Mouse (Mus musculus): ENCODE results near the gene Tiam2. TPM values are rescaled to one million over a fixed set of nuclear protein-coding genes. Genes with fewer than 3 reads are reported as not detected.
"Not testable (repeated sequence)": the region's sequence is repeated elsewhere in the genome, so short reads cannot be mapped to it uniquely, and the experiment has no call there.

Gene Tiam2
- polyA plus RNA-seq, 1 experiment, result 0.35 TPM

DNA sequence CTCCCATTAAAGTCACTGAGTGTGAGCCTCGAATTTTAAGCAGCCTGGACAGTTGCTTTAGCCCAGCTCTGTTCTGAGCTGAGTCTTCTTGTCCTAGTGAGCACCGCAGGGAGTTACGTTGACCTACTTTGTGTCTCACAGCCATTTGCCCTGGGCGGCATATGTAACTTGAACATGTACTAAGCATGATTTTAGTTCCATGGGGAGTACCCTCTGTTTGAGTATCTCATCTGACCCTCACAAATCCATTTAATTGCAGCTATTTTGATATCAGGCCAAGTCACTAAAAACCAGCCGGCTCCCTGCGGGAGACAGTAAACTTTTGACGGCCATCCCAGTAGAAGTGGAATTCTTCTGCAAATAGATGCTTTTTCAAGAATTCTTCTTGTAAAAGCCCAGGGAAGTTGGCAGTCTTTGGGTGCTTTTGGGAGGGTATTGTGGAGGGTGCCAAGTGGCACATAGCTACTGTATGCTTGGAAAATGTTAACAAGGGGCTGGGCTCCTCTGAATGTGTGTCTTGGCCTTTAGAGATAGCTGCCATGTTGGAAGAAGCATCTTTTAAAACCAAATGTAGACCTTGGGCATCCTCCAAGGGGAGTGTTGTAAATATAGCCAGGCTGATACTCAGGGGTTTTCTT is 10.6 kb downstream of the Tiam2 start:
- Histone ChIP-seq H3K27me3 (replicated peaks) (no peaks in the 10 kb centered on the region), H3K4me3 (replicated peaks) (no peak overlapping the region), H3K4me1 (no peaks in the 10 kb centered on the region), H3K36me3 (replicated peaks; ENCODE audit: low read length) (no peaks in the 10 kb centered on the region), H3K9me3 (no peaks in the 10 kb centered on the region)
- TF ChIP-seq FLI1 (IDR thresholded peaks at IDR 0.05; ENCODE audit: low read length), result no peak
- no peak for TF ChIP-seq GATA1 (IDR thresholded peaks at IDR 0.05; ENCODE audit: borderline replicate concordance, low read length)

DNA sequence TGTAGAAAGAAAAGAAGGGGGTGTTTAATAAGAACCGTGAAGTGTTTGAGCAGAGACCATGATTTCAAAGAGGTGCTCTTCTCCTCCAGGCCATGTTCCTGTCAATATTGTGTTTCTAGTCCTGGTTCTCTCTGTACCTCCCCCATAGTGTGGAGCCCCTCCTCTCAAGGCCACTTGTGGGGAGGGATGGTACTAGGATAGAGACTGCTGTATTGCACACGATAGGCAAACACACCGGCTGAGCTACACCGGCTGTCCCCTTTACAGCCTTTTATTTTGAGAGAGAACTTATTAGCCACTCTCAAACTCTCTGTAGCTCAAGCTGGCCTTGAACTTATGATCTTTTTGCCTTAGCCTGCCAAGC is 11.1 kb downstream of the Tiam2 start:
- no peak overlapping the region for H3K4me3 ChIP-seq (replicated peaks)
- no peaks in the 10 kb centered on the region for H3K4me1 ChIP-seq
- H3K27me3 ChIP-seq (replicated peaks), result no peaks in the 10 kb centered on the region
- no peaks in the 10 kb centered on the region for H3K9me3 ChIP-seq
- no peaks in the 10 kb centered on the region for H3K36me3 ChIP-seq (replicated peaks; ENCODE audit: low read length)
- no peak for TF ChIP-seq GATA1 (IDR thresholded peaks at IDR 0.05; ENCODE audit: borderline replicate concordance, low read length)
- no peak for TF ChIP-seq FLI1 (IDR thresholded peaks at IDR 0.05; ENCODE audit: low read length)

DNA sequence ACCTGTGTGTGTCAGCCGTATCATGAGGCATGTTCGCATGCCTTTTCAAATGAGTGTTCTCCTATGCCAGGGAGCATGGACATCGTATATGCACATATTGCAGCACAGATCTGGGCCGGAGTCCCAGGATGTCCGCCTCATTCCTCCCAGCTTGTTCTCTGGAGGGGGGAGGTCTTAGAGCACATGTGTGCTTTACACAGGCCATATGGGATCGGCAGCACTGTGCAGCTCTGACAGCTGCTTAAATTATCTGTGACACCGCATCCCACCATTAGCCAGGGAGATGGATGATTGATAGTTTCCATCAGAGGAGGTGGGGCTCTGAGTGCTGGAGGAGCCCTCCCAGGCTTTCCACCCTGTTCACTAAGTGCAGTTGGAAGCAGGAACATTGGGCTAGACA is 12.4 kb downstream of the Tiam2 start:
- Histone ChIP-seq H3K4me1 (no peaks in the 10 kb centered on the region), H3K27me3 (replicated peaks) (no peaks in the 10 kb centered on the region), H3K4me3 (replicated peaks) (no peak overlapping the region), H3K36me3 (replicated peaks; ENCODE audit: low read length) (no peaks in the 10 kb centered on the region), H3K9me3 (no peaks in the 10 kb centered on the region)
- TF ChIP-seq FLI1 (IDR thresholded peaks at IDR 0.05; ENCODE audit: low read length) (no peak), GATA1 (IDR thresholded peaks at IDR 0.05; ENCODE audit: borderline replicate concordance, low read length) (no peak)

DNA sequence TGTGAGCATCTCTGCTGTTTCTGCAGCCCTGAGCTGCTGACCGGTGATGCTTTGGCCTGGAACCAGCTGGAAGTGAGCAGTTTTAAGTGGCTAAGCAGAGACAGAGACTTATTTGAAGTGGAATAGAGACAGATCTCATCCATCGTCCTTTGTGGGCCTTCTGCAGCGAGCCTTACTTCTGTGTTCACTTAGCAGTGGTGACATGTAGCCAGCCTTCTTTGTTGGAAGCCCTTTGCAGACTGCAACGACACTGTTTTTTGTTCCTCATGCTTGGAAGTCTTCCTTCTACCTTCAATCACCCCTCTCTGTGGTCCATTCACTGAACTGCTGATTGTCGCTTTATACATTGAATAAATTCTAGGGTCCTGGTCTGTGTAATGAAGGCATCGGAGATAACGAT is 18.5 kb downstream of the Tiam2 start:
- Histone ChIP-seq H3K27me3 (replicated peaks) (peaks cover 2% of the 10 kb centered on the region), H3K4me3 (replicated peaks) (no peak overlapping the region), H3K36me3 (replicated peaks; ENCODE audit: low read length) (no peaks in the 10 kb centered on the region), H3K9me3 (no peaks in the 10 kb centered on the region), H3K4me1 (no peaks in the 10 kb centered on the region)
- TF ChIP-seq FLI1 (IDR thresholded peaks at IDR 0.05; ENCODE audit: low read length) (no peak), GATA1 (IDR thresholded peaks at IDR 0.05; ENCODE audit: borderline replicate concordance, low read length) (no peak)

DNA sequence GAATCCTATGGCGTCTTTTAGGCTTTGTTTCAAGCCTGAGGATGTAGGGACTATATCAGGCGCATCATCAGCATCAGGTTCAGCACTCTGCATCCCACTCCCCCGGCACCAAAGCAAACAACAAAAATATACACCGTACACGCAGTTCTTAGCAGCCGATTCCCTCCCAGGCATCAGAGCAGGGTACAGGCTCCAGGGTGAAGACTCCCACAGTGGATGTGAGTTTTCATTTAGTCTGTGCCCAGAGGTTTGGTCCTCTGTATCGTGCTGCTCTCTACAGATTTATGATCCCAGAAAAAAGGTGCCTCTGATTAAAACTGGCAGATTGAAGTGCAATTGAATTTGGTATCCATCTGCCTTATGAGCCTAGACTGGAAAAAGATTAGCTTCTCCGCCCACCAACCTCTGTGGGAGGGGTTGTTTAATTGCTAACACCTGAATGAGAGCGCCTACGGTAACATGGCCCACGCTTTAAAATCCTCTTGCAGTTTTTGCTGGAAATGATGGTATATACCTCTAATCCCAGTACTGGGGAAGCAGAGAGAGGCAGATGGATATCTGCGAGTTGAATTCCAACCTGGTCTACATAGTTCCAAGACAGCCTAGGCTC is 19.0 kb downstream of the Tiam2 start:
- Histone ChIP-seq H3K4me3 (replicated peaks) (no peak overlapping the region), H3K9me3 (no peaks in the 10 kb centered on the region), H3K27me3 (replicated peaks) (peaks cover 2% of the 10 kb centered on the region), H3K36me3 (replicated peaks; ENCODE audit: low read length) (no peaks in the 10 kb centered on the region), H3K4me1 (no peaks in the 10 kb centered on the region)
- TF ChIP-seq GATA1 (IDR thresholded peaks at IDR 0.05; ENCODE audit: borderline replicate concordance, low read length), result no peak

DNA sequence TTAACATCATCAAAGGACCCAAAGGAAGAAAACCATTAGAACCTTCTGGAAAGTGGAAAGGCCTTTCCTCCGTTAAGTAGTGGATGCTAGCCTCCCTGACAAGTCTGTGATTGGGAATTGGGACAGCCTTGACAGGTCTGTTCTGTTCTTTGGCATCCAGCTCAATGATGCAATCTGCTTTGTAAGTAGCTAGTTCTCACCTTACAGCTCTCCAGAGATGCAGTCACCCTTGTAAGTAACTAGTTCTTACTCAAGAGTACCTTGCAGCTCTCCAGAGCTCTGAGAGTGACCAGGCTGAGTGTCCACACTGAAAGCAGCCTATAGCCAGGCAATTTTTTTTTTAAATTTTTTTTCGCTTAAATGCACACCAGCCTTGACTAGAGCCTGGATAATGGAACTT is 21.4 kb downstream of the Tiam2 start:
- Histone ChIP-seq H3K4me1 (no peaks in the 10 kb centered on the region), H3K9me3 (peaks cover 4% of the 10 kb centered on the region; the same call in 1 of the 2 replicates), H3K4me3 (replicated peaks) (no peak overlapping the region)

DNA sequence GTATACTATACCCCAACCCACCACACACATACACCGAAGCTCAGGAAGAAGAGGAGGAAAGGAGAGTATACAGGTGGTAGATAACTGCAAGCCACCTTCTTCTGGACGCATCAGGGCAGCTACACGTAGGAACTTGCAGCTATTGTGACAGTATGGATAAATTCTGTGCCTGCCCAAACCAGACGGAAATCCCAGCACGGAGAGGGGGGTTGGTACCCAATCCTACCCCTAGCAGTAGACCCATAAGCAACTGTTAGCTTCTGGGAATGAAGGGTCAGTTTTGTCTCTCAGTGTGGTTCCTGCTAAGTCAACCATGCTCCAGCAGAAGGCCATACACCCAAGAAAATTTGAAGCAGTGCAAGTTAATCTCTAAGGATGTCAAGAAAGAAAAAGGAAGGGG is 23.0 kb downstream of the Tiam2 start:
- no peak overlapping the region for H3K4me3 ChIP-seq (replicated peaks)
- H3K4me1 ChIP-seq, result no peaks in the 10 kb centered on the region
- no peaks in the 10 kb centered on the region for H3K36me3 ChIP-seq (replicated peaks; ENCODE audit: low read length)
- TF ChIP-seq GATA1 (IDR thresholded peaks at IDR 0.05; ENCODE audit: borderline replicate concordance, low read length) (no peak), FLI1 (IDR thresholded peaks at IDR 0.05; ENCODE audit: low read length) (no peak)
- peaks cover 2% of the 10 kb centered on the region for H3K27me3 ChIP-seq (replicated peaks)
- H3K9me3 ChIP-seq, result peaks cover 8% of the 10 kb centered on the region

More for the DNA sequence above, 21.4 kb downstream of the Tiam2 start:
- Histone ChIP-seq H3K27me3 (replicated peaks) (peaks cover 2% of the 10 kb centered on the region), H3K36me3 (replicated peaks; ENCODE audit: low read length) (no peaks in the 10 kb centered on the region)
- no peak for TF ChIP-seq FLI1 (IDR thresholded peaks at IDR 0.05; ENCODE audit: low read length)
- TF ChIP-seq GATA1 (IDR thresholded peaks at IDR 0.05; ENCODE audit: borderline replicate concordance, low read length), result no peak

DNA sequence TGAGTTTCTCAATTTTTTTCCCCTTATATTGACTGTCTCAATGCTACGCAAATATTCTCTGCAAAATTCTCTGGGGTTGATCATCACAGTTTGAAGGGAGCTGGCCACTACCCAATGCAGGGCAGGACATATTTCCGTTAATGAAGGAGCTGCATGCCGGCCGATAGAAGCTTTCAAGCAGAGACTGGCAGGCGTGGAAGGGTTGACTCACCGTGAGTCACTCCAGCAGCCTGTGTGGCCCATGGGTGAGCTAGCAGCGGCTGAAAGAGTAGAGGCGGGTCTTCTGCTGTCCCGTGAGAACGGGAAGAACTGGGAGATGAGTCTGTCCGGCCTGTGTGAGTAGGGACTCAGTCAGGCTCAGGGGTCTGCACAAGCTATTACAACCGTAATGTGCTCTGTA is 23.6 kb downstream of the Tiam2 start:
- H3K36me3 ChIP-seq (replicated peaks; ENCODE audit: low read length), result no peaks in the 10 kb centered on the region
- no peak overlapping the region for H3K4me3 ChIP-seq (replicated peaks)
- TF ChIP-seq GATA1 (IDR thresholded peaks at IDR 0.05; ENCODE audit: borderline replicate concordance, low read length), result no peak
- no peak for TF ChIP-seq FLI1 (IDR thresholded peaks at IDR 0.05; ENCODE audit: low read length)
- H3K27me3 ChIP-seq (replicated peaks), result peaks cover 2% of the 10 kb centered on the region
- peaks cover 8% of the 10 kb centered on the region for H3K9me3 ChIP-seq
- no peaks in the 10 kb centered on the region for H3K4me1 ChIP-seq

DNA sequence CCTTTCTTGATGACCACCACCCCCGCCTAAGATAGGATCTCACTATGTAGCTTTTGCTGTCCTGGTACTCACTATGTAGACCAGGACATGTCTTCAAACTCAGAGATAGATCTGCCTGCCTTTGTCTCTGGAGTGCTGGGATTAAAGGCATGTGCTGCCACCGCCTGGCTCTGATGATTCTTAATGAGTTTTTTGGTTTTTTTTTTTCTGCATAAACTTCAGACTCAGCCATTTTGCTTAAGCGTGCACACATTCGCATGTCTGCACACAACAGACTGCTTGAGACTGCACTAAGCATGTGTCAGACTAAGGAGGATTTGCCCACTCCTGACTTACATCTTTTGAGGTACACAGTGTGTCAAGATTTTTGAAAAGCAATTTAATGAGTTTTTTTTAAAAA is 24.0 kb downstream of the Tiam2 start:
- Histone ChIP-seq H3K4me3 (replicated peaks) (no peak overlapping the region), H3K9me3 (peaks cover 8% of the 10 kb centered on the region), H3K27me3 (replicated peaks) (peaks cover 2% of the 10 kb centered on the region), H3K36me3 (replicated peaks; ENCODE audit: low read length) (no peaks in the 10 kb centered on the region), H3K4me1 (no peaks in the 10 kb centered on the region)
- no peak for TF ChIP-seq FLI1 (IDR thresholded peaks at IDR 0.05; ENCODE audit: low read length)
- no peak for TF ChIP-seq GATA1 (IDR thresholded peaks at IDR 0.05; ENCODE audit: borderline replicate concordance, low read length)

DNA sequence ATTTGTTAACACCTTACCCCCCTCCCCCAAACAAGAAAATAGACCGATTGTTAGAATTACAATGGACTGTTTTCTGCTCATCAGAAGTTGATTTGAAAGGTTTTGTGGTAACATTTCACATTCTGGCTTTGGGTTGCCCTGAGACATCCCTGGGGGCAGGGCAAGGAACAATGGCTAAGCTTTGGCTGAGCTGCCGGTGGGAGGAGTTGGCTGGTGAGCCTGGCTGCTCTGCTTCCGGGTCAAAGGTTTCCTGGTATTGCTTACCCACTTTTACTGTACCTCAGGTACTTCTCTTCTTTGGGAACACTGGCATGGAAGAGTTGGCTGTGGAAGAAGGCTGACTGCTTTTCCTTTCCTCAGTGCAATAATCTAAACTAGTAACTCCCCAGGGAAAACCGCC is 25.3 kb downstream of the Tiam2 start:
- Histone ChIP-seq H3K4me3 (replicated peaks) (no peak overlapping the region), H3K36me3 (replicated peaks; ENCODE audit: low read length) (no peaks in the 10 kb centered on the region), H3K9me3 (peaks cover 8% of the 10 kb centered on the region), H3K4me1 (no peaks in the 10 kb centered on the region), H3K27me3 (replicated peaks) (no peaks in the 10 kb centered on the region)
- TF ChIP-seq FLI1 (IDR thresholded peaks at IDR 0.05; ENCODE audit: low read length), result no peak
- TF ChIP-seq GATA1 (IDR thresholded peaks at IDR 0.05; ENCODE audit: borderline replicate concordance, low read length), result no peak

DNA sequence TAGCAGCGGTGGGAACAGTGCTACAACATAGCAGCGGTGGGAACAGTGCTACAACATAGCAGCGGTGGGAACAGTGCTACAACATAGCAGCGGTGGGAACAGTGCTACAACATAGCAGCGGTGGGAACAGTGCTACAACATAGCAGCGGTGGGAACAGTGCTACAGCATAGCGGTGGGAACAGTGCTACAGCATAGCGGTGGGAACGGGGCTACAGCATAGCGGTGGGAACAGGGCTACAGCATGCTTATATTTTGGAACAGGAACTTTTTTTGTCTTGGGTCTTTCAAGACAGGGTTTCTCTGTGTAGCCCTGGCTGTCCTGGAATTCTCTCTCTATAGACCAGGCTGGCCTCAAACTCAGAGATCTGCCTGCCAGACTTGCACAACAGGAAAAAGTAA is 26.8 kb downstream of the Tiam2 start:
- H3K27me3 ChIP-seq (replicated peaks); H3K4me3 ChIP-seq (replicated peaks); H3K4me1 ChIP-seq; H3K36me3 ChIP-seq (replicated peaks; ENCODE audit: low read length); H3K9me3 ChIP-seq: not testable (repeated sequence)

Measured in megakaryocyte, embryonic 14.5 days (primary cell).